Mouse (Mus musculus) megakaryocyte, embryonic 14.5 days (primary cell): ENCODE measurements around the gene Orc2. TPM values are rescaled to one million over a fixed set of nuclear protein-coding genes. Genes with fewer than 3 reads are reported as not detected.
A peak's percentile ranks its signal among the peaks of the same experiment; 100 is the strongest.

Experiments used
- H3K27me3 ChIP-seq: replicated peaks from 2 replicates; pipeline ENCODE3; 2012; ENCODE audit warnings: inconsistent platforms
- H3K36me3 ChIP-seq: replicated peaks from 2 replicates; pipeline ENCODE3; 2012; ENCODE audit warnings: low read length, inconsistent platforms, mixed read lengths
- H3K4me1 ChIP-seq: 2 replicates; pipeline ENCODE4 v1.6.1; 2012; ENCODE audit warnings: inconsistent platforms
- H3K4me3 ChIP-seq: replicated peaks from 2 replicates; pipeline ENCODE3; 2012; ENCODE audit warnings: moderate library complexity, mild to moderate bottlenecking, inconsistent platforms
- H3K9me3 ChIP-seq: 2 replicates; pipeline ENCODE4 v1.6.1; 2012; ENCODE audit warnings: inconsistent platforms
- FLI1 ChIP-seq: IDR thresholded peaks from 2 replicates; pipeline ENCODE4 v1.6.1; 2012; ENCODE audit warnings: low read length, inconsistent platforms, mixed read lengths
- GATA1 ChIP-seq: IDR thresholded peaks from 3 replicates; pipeline ENCODE4 v1.6.1; 2012; ENCODE audit warnings: mixed read lengths, low read length, inconsistent platforms, borderline replicate concordance
- polyA plus RNA-seq: library from polyadenylated mRNA; stranded (reverse); fragments of >175 nt; gene quantifications from 2 replicates; pipeline ENCODE4 v1.2.3, GENCODE M21; 2012; ENCODE audit warnings: low replicate concordance; ENCODE audit not compliant: insufficient read depth

The Orc2 gene
- polyA plus RNA-seq, 1 experiment: 1.7 TPM

DNA sequence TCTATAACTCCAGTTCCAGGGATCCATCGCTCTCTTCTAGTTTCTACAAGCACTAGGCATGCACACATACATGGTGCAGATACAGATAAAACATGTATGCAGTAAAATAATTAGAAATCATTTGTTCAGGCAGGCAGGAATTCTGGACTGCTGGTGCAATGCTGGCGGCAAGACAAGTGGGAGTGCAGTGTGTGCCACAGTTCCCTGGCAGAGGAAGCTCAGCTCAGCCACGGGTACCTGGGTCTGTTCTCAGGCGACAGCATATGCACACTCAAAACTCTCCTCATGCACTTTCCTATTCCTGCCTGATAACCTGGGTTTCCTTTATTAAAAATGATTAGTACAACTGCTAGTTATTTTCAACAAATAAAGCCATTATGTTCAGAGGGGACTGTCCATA lies 39.9 kb downstream of the Orc2 start:
- Histone ChIP-seq H3K4me3 (no peak overlapping the region), H3K36me3 (peaks cover 85% of the 10 kb centered on the region), H3K9me3 (no peaks in the 10 kb centered on the region), H3K27me3 (no peaks in the 10 kb centered on the region), H3K4me1 (peaks cover 8% of the 10 kb centered on the region)
- no peak for TF ChIP-seq GATA1
- no peak for TF ChIP-seq FLI1

DNA sequence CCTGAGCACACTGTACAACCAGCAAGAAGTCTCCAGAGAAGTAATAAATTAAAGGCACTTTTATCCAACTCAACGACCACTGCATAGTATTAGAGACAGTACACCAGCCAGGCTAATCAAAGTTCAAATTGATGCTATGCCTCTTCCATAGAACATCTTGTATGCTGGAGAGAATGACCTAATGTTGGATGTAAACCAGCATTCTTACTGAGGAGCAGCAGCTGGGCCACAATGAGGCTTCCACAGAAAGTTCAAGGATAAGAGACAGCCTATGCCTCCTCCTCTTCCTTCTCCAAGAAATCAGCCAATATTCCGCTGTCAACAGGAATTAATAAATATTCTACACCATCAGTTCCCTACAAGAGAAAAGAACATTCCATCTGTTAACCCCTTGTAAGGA lies 41.0 kb downstream of the Orc2 start:
- Histone ChIP-seq H3K27me3 (no peaks in the 10 kb centered on the region), H3K36me3 (peaks cover 82% of the 10 kb centered on the region), H3K4me3 (no peak overlapping the region), H3K4me1 (peaks cover 8% of the 10 kb centered on the region), H3K9me3 (no peaks in the 10 kb centered on the region)
- TF ChIP-seq GATA1 (no peak), FLI1 (no peak)

DNA sequence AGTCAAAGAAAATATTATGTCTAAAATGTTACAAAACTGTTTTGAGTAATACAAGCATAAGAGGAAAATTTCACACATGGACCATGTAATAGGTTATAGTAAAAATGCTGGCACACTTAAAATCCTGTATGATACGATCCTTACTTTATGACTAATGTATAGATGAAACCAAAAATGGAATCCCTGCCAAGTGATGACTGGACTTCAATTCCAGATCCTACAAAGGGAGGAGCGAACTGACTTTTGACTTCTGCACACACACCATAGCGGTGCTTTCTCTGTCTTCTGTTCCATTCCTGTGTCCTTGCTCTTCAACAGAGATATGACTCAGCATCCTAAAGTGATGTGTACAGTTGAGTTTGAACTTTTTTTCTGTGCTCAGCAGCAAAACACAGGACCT lies 44.3 kb downstream of the Orc2 start:
- H3K27me3 ChIP-seq: no peaks in the 10 kb centered on the region
- H3K36me3 ChIP-seq: peaks cover 93% of the 10 kb centered on the region
- no peak for TF ChIP-seq GATA1
- no peak for TF ChIP-seq FLI1
- H3K9me3 ChIP-seq: no peaks in the 10 kb centered on the region
- H3K4me1 ChIP-seq: peaks cover 38% of the 10 kb centered on the region
- no peak overlapping the region for H3K4me3 ChIP-seq

DNA sequence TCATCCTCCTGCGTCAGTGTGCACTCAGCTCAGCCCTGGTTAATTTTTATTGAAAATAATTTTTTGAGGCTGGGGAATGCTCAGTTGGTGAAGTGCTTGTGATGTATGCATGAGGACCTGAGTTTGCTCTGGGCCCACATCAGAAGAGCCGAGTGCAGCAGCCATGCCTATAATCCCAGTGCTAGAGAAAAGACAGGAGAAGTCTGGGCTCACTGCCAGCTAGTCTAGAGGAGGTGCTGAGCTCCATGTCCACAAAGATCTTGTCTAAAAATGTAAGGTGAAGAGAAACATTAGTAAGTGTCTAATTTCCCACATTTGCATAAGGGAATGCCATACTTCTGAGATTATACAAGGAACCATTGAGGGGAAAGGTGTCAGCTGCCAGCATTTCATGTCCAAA lies 46.0 kb downstream of the Orc2 start:
- TF ChIP-seq FLI1 (no peak), GATA1 (no peak)
- Histone ChIP-seq H3K4me1 (peaks cover 53% of the 10 kb centered on the region), H3K36me3 (peaks cover 93% of the 10 kb centered on the region), H3K9me3 (no peaks in the 10 kb centered on the region), H3K4me3 (no peak overlapping the region), H3K27me3 (no peaks in the 10 kb centered on the region)

DNA sequence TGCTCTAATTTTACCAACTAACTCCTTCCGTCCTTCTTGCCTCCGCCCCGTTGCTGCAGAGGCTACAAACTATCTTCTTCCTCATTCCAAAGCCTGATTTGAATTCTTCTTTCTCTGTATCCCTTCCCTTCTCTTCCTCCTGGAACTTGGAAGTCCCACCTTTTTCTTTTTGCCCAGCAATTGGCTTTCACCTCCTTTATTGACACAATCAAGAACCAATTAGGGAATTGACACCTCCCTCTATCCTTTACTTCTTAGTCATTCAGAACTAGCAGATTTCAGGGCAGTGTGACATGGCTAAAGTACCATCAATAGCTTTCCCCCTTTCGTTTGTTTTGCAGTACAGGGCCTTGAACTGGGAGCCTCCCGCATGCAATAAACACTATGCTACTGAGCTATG lies 46.7 kb downstream of the Orc2 start:
- TF ChIP-seq FLI1 (no peak), GATA1 (no peak)
- Histone ChIP-seq H3K36me3 (peaks cover 93% of the 10 kb centered on the region), H3K9me3 (peaks cover 4% of the 10 kb centered on the region; the same call in 1 of the 2 replicates), H3K27me3 (no peaks in the 10 kb centered on the region), H3K4me1 (peaks cover 53% of the 10 kb centered on the region), H3K4me3 (no peak overlapping the region)

DNA sequence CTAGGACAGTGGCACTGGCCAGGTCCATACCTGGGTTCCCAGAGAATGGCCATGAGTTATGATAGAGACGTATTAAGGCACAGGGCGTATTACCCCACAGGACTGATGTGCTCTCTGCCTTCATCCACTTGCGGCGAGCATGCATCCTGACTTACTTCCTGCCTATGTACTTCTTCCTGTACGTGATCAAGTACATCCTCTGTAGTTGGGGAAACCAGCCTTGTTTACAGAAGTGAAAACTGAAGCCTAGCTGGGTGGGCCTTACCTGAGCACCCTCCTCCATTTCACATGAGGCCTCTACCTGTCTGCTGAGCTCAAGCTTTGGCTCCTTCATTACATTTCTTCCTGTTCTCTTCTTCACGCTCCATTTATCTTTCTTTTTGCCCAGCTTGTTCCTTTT lies 50.6 kb downstream of the Orc2 start:
- Histone ChIP-seq H3K36me3 (peaks cover 90% of the 10 kb centered on the region), H3K27me3 (no peaks in the 10 kb centered on the region), H3K4me3 (peak overlapping the region; percentile 24), H3K4me1 (peaks cover 68% of the 10 kb centered on the region), H3K9me3 (peaks cover 4% of the 10 kb centered on the region; the same call in 1 of the 2 replicates)
- TF ChIP-seq FLI1: no peak
- no peak for TF ChIP-seq GATA1

DNA sequence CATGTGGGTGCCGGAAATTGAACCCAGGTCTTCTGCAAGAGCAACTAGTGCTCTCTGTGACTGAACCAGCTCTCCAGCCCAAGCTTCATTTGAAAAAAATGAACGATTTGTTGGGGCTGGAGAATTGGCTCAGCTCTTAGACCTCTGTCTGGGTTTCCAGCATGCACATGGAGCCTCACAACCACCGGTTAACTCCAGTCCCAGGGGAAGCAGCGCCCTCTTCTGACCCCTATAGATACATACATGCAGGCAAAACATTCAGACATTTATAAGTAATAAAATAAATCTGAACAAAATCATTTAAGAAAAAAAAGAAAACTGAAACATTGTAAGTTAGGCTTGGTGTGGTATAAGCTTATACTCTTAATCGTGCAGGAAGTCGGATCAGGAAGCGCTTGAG lies 56.5 kb downstream of the Orc2 start:
- TF ChIP-seq GATA1 (no peak), FLI1 (no peak)
- peak overlapping the region; percentile 80 for H3K4me3 ChIP-seq
- peaks cover under 1% of the 10 kb centered on the region; the same call in 1 of the 2 replicates for H3K9me3 ChIP-seq
- H3K27me3 ChIP-seq: no peaks in the 10 kb centered on the region
- peaks cover 70% of the 10 kb centered on the region for H3K4me1 ChIP-seq
- peaks cover 64% of the 10 kb centered on the region for H3K36me3 ChIP-seq

- TF ChIP-seq GATA1 (no peak), FLI1 (no peak)
- H3K36me3 ChIP-seq: peaks cover 61% of the 10 kb centered on the region
These were observed 57.1 kb downstream of the Orc2 start for GRCm38 (mm10) chr1:58447766-58448165.

GRCm38 (mm10) chr1:58445861-58446260 lies 59.0 kb downstream of the Orc2 start:
- H3K4me1 ChIP-seq: peaks cover 82% of the 10 kb centered on the region
- no peaks in the 10 kb centered on the region for H3K27me3 ChIP-seq
- no peaks in the 10 kb centered on the region for H3K9me3 ChIP-seq
- H3K36me3 ChIP-seq: peaks cover 65% of the 10 kb centered on the region
- TF ChIP-seq FLI1 (no peak), GATA1 (no peak)
- peak overlapping the region; percentile 97 for H3K4me3 ChIP-seq

More at GRCm38 (mm10) chr1:58447766-58448165, 57.1 kb downstream of the Orc2 start:
- Histone ChIP-seq H3K4me3 (peak overlapping the region; percentile 97), H3K4me1 (peaks cover 73% of the 10 kb centered on the region), H3K27me3 (no peaks in the 10 kb centered on the region), H3K9me3 (no peaks in the 10 kb centered on the region)

DNA sequence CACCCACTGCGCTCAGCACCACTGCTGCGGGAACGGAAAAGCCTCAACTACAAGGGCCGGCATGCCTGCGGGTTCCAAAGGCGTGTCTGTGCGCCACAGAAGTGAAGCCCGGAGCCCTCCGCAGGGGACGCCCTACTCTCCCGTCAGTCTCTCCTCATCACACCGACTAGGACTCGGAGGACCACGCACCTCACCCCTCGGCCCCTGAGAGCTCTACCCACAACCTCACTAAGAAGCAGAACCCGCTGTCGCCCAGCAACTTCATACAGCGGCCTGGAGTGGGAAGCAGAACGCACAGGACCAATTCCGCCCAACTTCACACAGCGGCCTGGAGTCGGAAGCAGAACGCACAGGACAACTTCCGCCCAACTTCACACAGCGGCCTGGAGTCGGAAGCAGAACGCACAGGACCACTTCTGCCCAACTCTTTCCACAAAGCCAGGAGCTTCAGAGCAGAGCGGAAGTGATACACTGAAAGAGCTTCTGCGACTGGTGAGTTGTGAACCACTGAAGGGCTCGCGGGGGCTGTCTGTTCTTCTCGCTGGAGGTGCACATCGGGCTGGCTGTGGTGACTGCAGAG lies 59.7 kb downstream of the Orc2 start, which contains the start of the genes Nif3l1 and Ppil3:
Gene Nif3l1, plus strand, starts transcription at position 9 of the 580 bp plus-strand sequence.
Gene Ppil3, minus strand, starts transcription at position 344 of the 580 bp plus-strand sequence.
- no peak for TF ChIP-seq FLI1
- no peak for TF ChIP-seq GATA1
- Histone ChIP-seq H3K4me1 (peaks cover 78% of the 10 kb centered on the region), H3K4me3 (peak within 1 kb of the TSS; percentile 97), H3K9me3 (no peaks in the 10 kb centered on the region), H3K27me3 (no peaks in the 10 kb centered on the region), H3K36me3 (peaks cover 65% of the 10 kb centered on the region)
